Mouse (Mus musculus) thymus, postnatal 4 days (tissue): ENCODE measurements around the gene Scamp5.
A peak's percentile ranks its signal among the peaks of the same experiment; 100 is the strongest.

ENCODE experiments used
- DNase-seq: peaks from one replicate; pipeline ENCODE4 v3.0.0; 2021

The Scamp5 gene

GRCm38 (mm10) chr9:57407120-57407905 is 60.5 kb downstream of the Scamp5 start:
- DNase-seq, result no peak

DNA sequence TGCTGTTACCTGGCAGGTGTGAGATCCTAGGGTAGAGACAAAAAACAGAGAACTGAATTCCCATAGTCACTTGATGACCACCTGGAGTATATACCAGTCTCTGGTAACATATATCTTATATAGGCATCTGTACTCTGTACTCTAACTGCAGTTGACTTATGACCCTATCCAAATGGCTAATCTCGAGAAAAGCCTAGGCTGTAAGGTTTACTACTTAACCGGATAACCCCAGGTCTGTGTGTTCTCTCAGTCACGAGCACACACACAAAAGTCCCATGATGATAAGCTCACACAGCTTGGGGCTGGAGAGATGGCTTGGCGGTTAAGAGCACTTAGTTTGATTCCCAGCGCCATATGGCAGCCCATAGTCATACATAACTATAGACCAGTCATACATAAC is 61.5 kb downstream of the Scamp5 start:
- no peak for DNase-seq

DNA sequence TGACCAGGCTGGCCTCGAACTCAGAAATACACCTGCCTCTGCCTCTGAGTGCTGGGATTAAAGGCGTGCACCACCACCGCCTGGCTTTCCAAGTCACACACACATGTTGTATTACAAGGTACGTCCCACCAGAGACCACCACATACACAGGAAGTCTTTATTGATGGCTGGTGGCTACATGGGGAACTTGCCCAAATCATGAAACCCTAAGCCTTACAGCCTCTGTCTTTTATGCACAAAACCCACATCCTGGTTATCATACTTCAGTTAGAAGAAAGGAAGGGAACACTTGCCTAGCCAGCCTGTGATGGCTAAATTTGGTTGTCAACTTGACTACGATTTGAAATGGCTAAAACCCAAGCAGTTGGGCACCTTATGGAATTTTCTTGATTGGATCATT is 63.8 kb downstream of the Scamp5 start:
- peak; percentile 19 for DNase-seq

GRCm38 (mm10) chr9:57402318-57403251 is 65.3 kb downstream of the Scamp5 start:
- DNase-seq, result no peak

GRCm38 (mm10) chr9:57398773-57399172 is 69.1 kb downstream of the Scamp5 start:
- no peak for DNase-seq

- DNase-seq, result no peak
Measured at GRCm38 (mm10) chr9:57392892-57393291, 75.0 kb downstream of the Scamp5 start.
